Mouse (Mus musculus) ES-Bruce4 (cell line): ENCODE measurements at regions not wholly inside any gene's neighbourhood (a gene's known extent, or its start where the extent isn't known, plus 50 kb on each side); places are given as distances from the start of the nearest gene placed in this dataset.

Source experiments
- CTCF ChIP-seq: IDR thresholded peaks from one replicate; pipeline ENCODE4 v1.8.1; 2011; ENCODE audit warnings: low read depth, low read length
- POLR2A ChIP-seq: IDR thresholded peaks from one replicate; pipeline ENCODE4 v1.8.1; 2011; ENCODE audit warnings: low read length; ENCODE audit not compliant: insufficient read depth

- TF ChIP-seq POLR2A (no peak), CTCF (no peak)
Observed at GRCm38 (mm10) chr17:81150730-81151129, 85.8 kb upstream of the Thumpd2 start.
